Mouse (Mus musculus) heart, embryonic 16.5 days (tissue): ENCODE measurements around the gene Gatb. TPM values are rescaled to one million over a fixed set of nuclear protein-coding genes. Genes with fewer than 3 reads are reported as not detected.
"Not testable (repeated sequence)": the region's sequence is repeated elsewhere in the genome, so short reads cannot be mapped to it uniquely, and the experiment has no call there.

Experiments
- ATAC-seq: fragments of 200-750 bp; cut with Nextera tagmentation; replicated peaks from 2 replicates; pipeline ENCODE4 v1.8.0; 2017; ENCODE audit warnings: moderate number of reproducible peaks; ENCODE audit not compliant: insufficient read depth, low FRiP score; ENCODE audit errors: extremely low read depth
- H3K27ac ChIP-seq: fragments of 300-500 bp; sonication (generic); 2 replicates; pipeline ENCODE4 v1.5.1; 2014; ENCODE audit warnings: mild to moderate bottlenecking, low read length, control low read depth, moderate library complexity
- H3K27me3 ChIP-seq: fragments of 300-500 bp; sonication (generic); 2 replicates; pipeline ENCODE4 v1.6.1; 2014; ENCODE audit warnings: low read length, mixed read lengths; ENCODE audit not compliant: control insufficient read depth, insufficient read depth
- H3K36me3 ChIP-seq: fragments of 300-500 bp; sonication (generic); 2 replicates; pipeline ENCODE4 v1.6.1; 2014; ENCODE audit not compliant: control insufficient read depth, insufficient read depth
- H3K4me1 ChIP-seq: fragments of 300-500 bp; sonication (generic); 2 replicates; pipeline ENCODE4 v1.6.1; 2014; ENCODE audit warnings: low read length, mixed read lengths; ENCODE audit not compliant: control insufficient read depth, insufficient read depth
- H3K4me2 ChIP-seq: fragments of 300-500 bp; sonication (generic); 2 replicates; pipeline ENCODE4 v1.6.1; 2014; ENCODE audit warnings: low read depth, mild to moderate bottlenecking, control low read depth, low read length
- H3K4me3 ChIP-seq: fragments of 300-500 bp; sonication (generic); 2 replicates; pipeline ENCODE4 v1.5.1; 2014; ENCODE audit warnings: mild to moderate bottlenecking, control low read depth, low read length
- H3K9ac ChIP-seq: fragments of 300-500 bp; sonication (generic); 2 replicates; pipeline ENCODE4 v1.6.1; 2014; ENCODE audit warnings: low read length, control low read depth
- H3K9me3 ChIP-seq: fragments of 300-500 bp; sonication (generic); replicated peaks from 2 replicates; pipeline ENCODE4 v1.6.1; 2016; ENCODE audit warnings: low read length; ENCODE audit not compliant: control insufficient read depth
- WGBS: fragments of 180-500 bp; shearing (Covaris S2); extraction: QIAGEN DNeasy Blood & Tissue Kit; methylation state at CpG from one replicate; pipeline ENCODE4 v1.1.7; 2014; 5-methylcytosine and 5-hydroxymethylcytosine counted together
- polyA plus RNA-seq: library from polyadenylated mRNA; unstranded; fragments of >200 nt; fragmentation: Nextera tagmentation; extraction: Ambion mirVana; gene quantifications from 2 replicates; pipeline ENCODE4 v1.2.1, GENCODE M21; 2015

Gene Gatb
- polyA plus RNA-seq, 1 experiment from 2014 or later: 40.3 TPM

DNA sequence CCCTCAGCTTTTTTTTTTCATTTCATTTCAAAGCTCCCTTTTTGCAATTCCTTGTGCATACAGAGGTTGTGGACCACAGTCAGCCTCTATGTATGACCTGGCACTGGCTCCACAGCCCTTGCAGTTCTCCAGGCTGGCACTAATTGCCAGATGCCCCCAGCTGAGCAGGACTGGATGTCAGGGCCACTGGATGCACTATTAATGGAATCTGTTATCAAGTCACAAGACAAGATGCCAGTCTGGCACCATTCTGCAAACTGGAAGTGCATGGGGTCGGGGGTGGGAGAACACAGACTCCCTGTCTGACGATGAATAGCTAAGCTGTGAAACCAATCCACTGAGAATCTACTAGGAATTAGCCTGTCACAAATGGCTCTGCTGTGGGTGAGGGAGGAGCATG is 22.6 kb upstream of the Gatb start:
- H3K4me3 ChIP-seq: no peak overlapping the region
- H3K9ac ChIP-seq: no peak overlapping the region
- no peaks in the 10 kb centered on the region for H3K9me3 ChIP-seq
- no peak overlapping the region; the same call in 1 of the 2 replicates for H3K4me2 ChIP-seq
- H3K27me3 ChIP-seq: no peaks in the 10 kb centered on the region
- peak; percentile 61 for ATAC-seq
- H3K36me3 ChIP-seq: no peaks in the 10 kb centered on the region
- peak overlapping the region; percentile 88 for H3K27ac ChIP-seq
- WGBS: 32% methylated on average over 2 of the region's 2 CpGs
- H3K4me1 ChIP-seq: peaks cover 28% of the 10 kb centered on the region

- no peaks in the 10 kb centered on the region for H3K9me3 ChIP-seq
- H3K4me3 ChIP-seq: no peak overlapping the region
- no peak overlapping the region for H3K9ac ChIP-seq
- H3K36me3 ChIP-seq: no peaks in the 10 kb centered on the region
- H3K4me1 ChIP-seq: peaks cover 28% of the 10 kb centered on the region
- H3K4me2 ChIP-seq: no peak overlapping the region
- ATAC-seq: no peak
- WGBS: 86% methylated on average over 6 of the region's 6 CpGs
- H3K27me3 ChIP-seq: no peaks in the 10 kb centered on the region
- no peak overlapping the region for H3K27ac ChIP-seq
These were observed 20.1 kb upstream of the Gatb start for GRCm38 (mm10) chr3:85553731-85554277.

- 28% methylated on average over 2 of the region's 2 CpGs for WGBS
These were observed 9.3 kb upstream of the Gatb start for GRCm38 (mm10) chr3:85564603-85565002.

GRCm38 (mm10) chr3:85571276-85571675 is 2.6 kb upstream of the Gatb start:
- no peaks in the 10 kb centered on the region for H3K27me3 ChIP-seq
- H3K4me3 ChIP-seq: no peak overlapping the region
- H3K4me1 ChIP-seq: peaks cover 2% of the 10 kb centered on the region; the same call in 1 of the 2 replicates
- no peak for ATAC-seq
- 62% methylated on average over 2 of the region's 2 CpGs for WGBS
- no peak overlapping the region for H3K9ac ChIP-seq
- H3K9me3 ChIP-seq: no peaks in the 10 kb centered on the region
- H3K36me3 ChIP-seq: no peaks in the 10 kb centered on the region
- H3K27ac ChIP-seq: no peak overlapping the region
- no peak overlapping the region for H3K4me2 ChIP-seq

More at GRCm38 (mm10) chr3:85564603-85565002, 9.3 kb upstream of the Gatb start:
- Histone ChIP-seq H3K36me3 (no peaks in the 10 kb centered on the region), H3K27me3 (no peaks in the 10 kb centered on the region), H3K9me3 (no peaks in the 10 kb centered on the region), H3K27ac (peak overlapping the region; percentile 66), H3K4me3 (no peak overlapping the region), H3K4me1 (peaks cover 5% of the 10 kb centered on the region; the same call in 1 of the 2 replicates), H3K4me2 (no peak overlapping the region), H3K9ac (no peak overlapping the region)
- ATAC-seq: peak; percentile 45; the same call in 1 of the 2 replicates

- not testable (repeated sequence) for H3K36me3 ChIP-seq, H3K4me3 ChIP-seq, H3K4me2 ChIP-seq, H3K9ac ChIP-seq, ATAC-seq, H3K9me3 ChIP-seq, H3K4me1 ChIP-seq, H3K27ac ChIP-seq, H3K27me3 ChIP-seq
- WGBS: 88% methylated on average over 8 of the region's 8 CpGs
These were observed 1.4 kb upstream of the Gatb start for GRCm38 (mm10) chr3:85572502-85572901.

DNA sequence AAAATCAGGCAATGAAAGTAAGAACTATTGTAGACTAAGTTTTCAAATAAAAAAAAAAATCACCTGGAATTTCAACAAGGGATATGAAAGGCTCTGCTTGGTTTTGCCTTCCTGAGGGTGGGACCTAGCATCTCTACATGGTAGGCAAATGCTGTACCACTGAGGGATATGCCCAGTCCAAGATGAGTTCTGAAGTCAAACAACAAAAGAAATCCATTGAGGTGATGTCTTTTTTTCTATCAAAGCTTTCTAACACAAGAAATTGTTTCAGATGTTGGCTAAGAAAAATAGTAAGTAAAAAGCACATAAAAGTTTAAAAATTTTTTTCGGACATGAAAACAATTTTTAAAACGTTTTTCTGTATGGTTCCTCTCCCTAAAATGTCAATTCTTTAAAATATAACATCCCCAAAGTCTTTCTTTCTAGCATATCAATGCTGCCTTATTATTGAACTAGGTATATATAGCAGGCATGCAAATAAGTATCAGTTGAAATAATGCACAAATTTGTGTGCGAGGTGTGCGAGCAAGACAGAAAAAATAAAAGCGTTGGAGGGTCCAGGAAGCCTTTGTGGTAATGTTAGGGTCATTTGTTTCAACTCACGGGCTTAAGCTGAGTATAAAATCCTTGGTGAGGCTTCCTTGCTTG is 579 bp upstream of the Gatb start:
- Histone ChIP-seq H3K27me3 (no peaks in the 10 kb centered on the region), H3K36me3 (no peaks in the 10 kb centered on the region), H3K4me3 (peak overlapping the region; percentile 27), H3K4me2 (peak overlapping the region; percentile 48), H3K9me3 (no peaks in the 10 kb centered on the region), H3K4me1 (peaks cover 2% of the 10 kb centered on the region; the same call in 1 of the 2 replicates), H3K9ac (no peak overlapping the region), H3K27ac (peak overlapping the region; percentile 15; the same call in 1 of the 2 replicates)
- ATAC-seq: no peak
- WGBS: 23% methylated on average over 6 of the region's 6 CpGs

DNA sequence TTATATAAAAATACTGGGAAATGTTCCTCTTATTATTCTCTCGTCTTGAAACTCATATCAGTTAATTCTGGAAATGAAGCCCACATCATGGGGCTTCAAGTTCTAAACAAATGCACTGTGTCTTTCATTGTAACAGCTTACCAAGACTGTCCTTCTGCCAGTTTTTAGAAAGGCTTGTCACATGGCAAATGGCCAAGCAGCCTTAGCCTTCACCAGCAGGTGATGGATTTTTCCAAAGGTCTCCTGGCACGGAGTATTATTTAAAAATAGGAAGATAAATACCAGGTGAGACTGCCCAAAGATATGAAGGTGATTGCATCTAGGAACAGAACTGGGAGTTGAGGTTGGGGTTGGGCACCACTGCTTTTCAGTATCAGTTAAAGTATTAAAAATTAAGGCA is 8.8 kb downstream of the Gatb start:
- no peak for ATAC-seq
- Histone ChIP-seq H3K9me3 (no peaks in the 10 kb centered on the region), H3K27me3 (no peaks in the 10 kb centered on the region), H3K27ac (no peak overlapping the region), H3K4me1 (no peaks in the 10 kb centered on the region), H3K4me2 (no peak overlapping the region), H3K36me3 (0 out of 2 replicates have a peak, but pooled peaks cover 2% of the 10 kb centered on the region), H3K4me3 (no peak overlapping the region), H3K9ac (no peak overlapping the region)
- WGBS: 68% methylated on average over 2 of the region's 2 CpGs

- no peak for ATAC-seq
These were observed 9.3 kb downstream of the Gatb start for GRCm38 (mm10) chr3:85583194-85583593.

DNA sequence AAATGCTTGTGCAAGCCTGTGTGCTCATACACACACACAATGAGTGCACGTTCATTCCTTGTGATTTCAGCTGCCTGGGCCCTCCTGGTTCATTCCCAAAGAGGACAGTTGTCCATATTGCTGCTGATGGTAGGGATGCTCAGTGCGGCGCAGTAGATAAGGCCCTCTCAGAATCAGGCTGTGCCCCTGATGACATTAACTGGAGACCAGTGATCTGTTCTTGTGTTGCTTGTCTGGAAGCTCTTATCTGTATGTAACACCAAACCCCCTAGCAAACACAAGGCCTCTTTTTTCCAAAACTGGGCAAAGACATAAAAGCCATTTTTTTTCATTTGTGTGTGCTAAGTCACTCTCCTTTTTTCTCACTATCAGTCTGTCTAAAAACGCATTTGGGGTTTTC is 11.0 kb downstream of the Gatb start:
- Histone ChIP-seq H3K27ac (no peak overlapping the region), H3K4me3 (no peak overlapping the region), H3K27me3 (no peaks in the 10 kb centered on the region), H3K9ac (no peak overlapping the region), H3K4me1 (peaks cover 11% of the 10 kb centered on the region), H3K36me3 (0 out of 2 replicates have a peak, but pooled peaks cover 2% of the 10 kb centered on the region), H3K4me2 (no peak overlapping the region), H3K9me3 (no peaks in the 10 kb centered on the region)
- WGBS: 73% methylated on average over 4 of the region's 4 CpGs
- no peak for ATAC-seq

More at GRCm38 (mm10) chr3:85583194-85583593, 9.3 kb downstream of the Gatb start:
- no peaks in the 10 kb centered on the region for H3K4me1 ChIP-seq
- no peaks in the 10 kb centered on the region for H3K9me3 ChIP-seq
- no peak overlapping the region for H3K27ac ChIP-seq
- H3K27me3 ChIP-seq: no peaks in the 10 kb centered on the region
- no peak overlapping the region for H3K4me2 ChIP-seq
- 62% methylated on average over 5 of the region's 5 CpGs for WGBS
- H3K4me3 ChIP-seq: no peak overlapping the region
- H3K9ac ChIP-seq: no peak overlapping the region
- 0 out of 2 replicates have a peak, but pooled peaks cover 2% of the 10 kb centered on the region for H3K36me3 ChIP-seq
